Mouse (Mus musculus) ES-E14 (cell line): Measurements from ENCODE around the gene Olfr169. TPM values are rescaled to one million over a fixed set of nuclear protein-coding genes. Genes with fewer than 3 reads are reported as not detected.
"Not testable (repeated sequence)": the region's sequence is repeated elsewhere in the genome, so short reads cannot be mapped to it uniquely, and the experiment has no call there.

Experiments
- DNase-seq: peaks from one replicate; pipeline ENCODE4 v3.0.0-alpha.2; 2013; ENCODE audit warnings: low read depth, low spot score
- H3K27ac ChIP-seq: 2 replicates; pipeline ENCODE4 v1.5.1; 2012; ENCODE audit warnings: low read depth, mild to moderate bottlenecking, low read length, moderate library complexity, mixed read lengths; ENCODE audit not compliant: poor library complexity, insufficient read depth, severe bottlenecking
- H3K36me3 ChIP-seq: 2 replicates; pipeline ENCODE4 v1.6.1; 2012; ENCODE audit warnings: mild to moderate bottlenecking, low read length, moderate library complexity, mixed read lengths; ENCODE audit not compliant: control insufficient read depth, poor library complexity, insufficient read depth, severe bottlenecking
- H3K4me1 ChIP-seq, 2 experiments: fragments of 150-350 bp in 1 of 2; sonication (generic) in 1 of 2; 2 replicates each; pipeline ENCODE4 v1.6.1; 2012; ENCODE audit warnings: low read length in 2 of 2, mild to moderate bottlenecking in 1 of 2, mixed read lengths in 1 of 2; ENCODE audit not compliant: control insufficient read depth in 2 of 2, insufficient read depth in 2 of 2, poor library complexity in 1 of 2
- H3K4me3 ChIP-seq, 2 experiments: fragments of 150-350 bp in 1 of 2; sonication (generic) in 1 of 2; 2 replicates each; pipeline ENCODE4 v1.5.1; 2012; ENCODE audit warnings: low read length in 2 of 2, low read depth in 1 of 2, mild to moderate bottlenecking in 1 of 2, mixed read lengths in 1 of 2; ENCODE audit not compliant: insufficient read depth in 1 of 2, poor library complexity in 1 of 2, severe bottlenecking in 1 of 2
- H3K9ac ChIP-seq: 2 replicates; pipeline ENCODE4 v1.6.1; 2012; ENCODE audit warnings: low read depth, mild to moderate bottlenecking, low read length, mixed read lengths; ENCODE audit not compliant: poor library complexity, insufficient read depth, severe bottlenecking
- H3K9me3 ChIP-seq: fragments of 150-350 bp; sonication (generic); 2 replicates; pipeline ENCODE4 v1.6.1; 2012; ENCODE audit warnings: low read depth, mild to moderate bottlenecking, low read length; ENCODE audit not compliant: control insufficient read depth, insufficient read depth
- CHD2 ChIP-seq: IDR thresholded peaks from 2 replicates; pipeline ENCODE4 v1.6.1; 2014; ENCODE audit warnings: mild to moderate bottlenecking, low read depth, low read length, inconsistent platforms
- HCFC1 ChIP-seq: IDR thresholded peaks from 2 replicates; pipeline ENCODE4 v1.6.1; 2012; ENCODE audit warnings: low read length, inconsistent platforms, borderline replicate concordance; ENCODE audit not compliant: insufficient read depth
- MAFK ChIP-seq: IDR thresholded peaks from 2 replicates; pipeline ENCODE4 v1.6.1; 2014; ENCODE audit warnings: mild to moderate bottlenecking, low read depth, low read length, inconsistent platforms; ENCODE audit not compliant: insufficient read depth
- ZC3H11A ChIP-seq: IDR thresholded peaks from 2 replicates; pipeline ENCODE4 v1.6.1; 2012; ENCODE audit warnings: low read depth, mild to moderate bottlenecking, inconsistent platforms, low read length, borderline replicate concordance
- ZNF384 ChIP-seq: IDR thresholded peaks from 2 replicates; pipeline ENCODE4 v1.6.1; 2012; ENCODE audit warnings: low read depth, low read length, inconsistent platforms
- in situ Hi-C, 2 experiments: fragments of 600-800 bp; cut with MboI; formaldehyde crosslinking; loops; one replicate each; pipeline ENCODE4 v1.15.1; 2025; ENCODE audit warnings: low sequenced_read_pairs in 2 of 2, inconsistent platforms in 1 of 2; ENCODE audit not compliant: unreplicated experiment in 2 of 2
- total RNA-seq: library from RNA; depleted of rRNA; stranded (reverse); fragments of 300-350 nt; gene quantifications from 2 replicates; pipeline ENCODE4 v1.2.3, GENCODE M21; 2012; rRNA removed

Gene Olfr169
- not detected in 2 replicates for total RNA-seq

- in situ Hi-C loops, H3K9me3 ChIP-seq, H3K27ac ChIP-seq, H3K4me3 ChIP-seq, DNase-seq, H3K9ac ChIP-seq, H3K36me3 ChIP-seq, H3K4me1 ChIP-seq: not testable (repeated sequence)
Measured at GRCm38 (mm10) chr16:19571709-19572108, at the start of gene Olfr169. Gene Olfr169 (minus strand): TSS chr16:19571809.

GRCm38 (mm10) chr16:19611782-19612181 lies 40.2 kb upstream of the Olfr169 start, which contains the start of gene Olfr170:
Gene Olfr170 (minus strand): TSS chr16:19611882.
- H3K9ac ChIP-seq, H3K4me1 ChIP-seq, H3K36me3 ChIP-seq, DNase-seq, H3K27ac ChIP-seq, in situ Hi-C loops, H3K4me3 ChIP-seq, H3K9me3 ChIP-seq: not testable (repeated sequence)

GRCm38 (mm10) chr16:19603166-19603565 lies 31.6 kb upstream of the Olfr169 start:
- Histone ChIP-seq H3K4me1 (no peaks in the 10 kb centered on the region), H3K9me3 (no peaks in the 10 kb centered on the region), H3K27ac (no peak overlapping the region), H3K36me3 (no peaks in the 10 kb centered on the region), H3K4me3 (no peak overlapping the region), H3K9ac (no peak overlapping the region)
- DNase-seq, result no peak
- in situ Hi-C loops, result no loop called here
- no peak for TF ChIP-seq HCFC1
- no peak for TF ChIP-seq ZNF384
- TF ChIP-seq CHD2, result no peak
- no peak for TF ChIP-seq ZC3H11A
- no peak for TF ChIP-seq MAFK

- H3K36me3 ChIP-seq, H3K9me3 ChIP-seq, DNase-seq, H3K4me3 ChIP-seq, H3K27ac ChIP-seq, H3K4me1 ChIP-seq, H3K9ac ChIP-seq, in situ Hi-C loops: not testable (repeated sequence)
Measured at GRCm38 (mm10) chr16:19553429-19553828, 18.2 kb downstream of the Olfr169 start.

- H3K4me1 ChIP-seq, H3K36me3 ChIP-seq, DNase-seq, H3K9me3 ChIP-seq, H3K27ac ChIP-seq, H3K4me3 ChIP-seq, H3K9ac ChIP-seq, in situ Hi-C loops: not testable (repeated sequence)
Measured at GRCm38 (mm10) chr16:19552246-19552645, 19.4 kb downstream of the Olfr169 start.
